Mouse (Mus musculus) ES-Bruce4 (cell line): Measurements from ENCODE around the gene Tvp23b.

Source experiments
- CTCF ChIP-seq: IDR thresholded peaks from one replicate; pipeline ENCODE4 v1.8.1; 2011; ENCODE audit warnings: low read depth, low read length
- EP300 ChIP-seq: IDR thresholded peaks from 2 replicates; pipeline ENCODE4 v1.6.1; 2011; ENCODE audit warnings: low read depth, low read length; ENCODE audit not compliant: insufficient read depth

GRCm38 (mm10) chr11:62883407-62883806 lies 4.2 kb downstream of the Tvp23b start:
- TF ChIP-seq CTCF (no peak), EP300 (no peak)
